Mouse (Mus musculus) E14TG2a.4 (cell line): ENCODE results near the gene Tmcc1.

Experiments used
- CTCF ChIP-seq: conservative IDR thresholded peaks from 2 replicates; pipeline ENCODE4 v1.5.1; 2014; ENCODE audit warnings: low read length
- NANOG ChIP-seq: IDR thresholded peaks from 2 replicates; pipeline ENCODE4 v1.6.1; 2014; ENCODE audit warnings: borderline replicate concordance, low read length, mixed read lengths
- POU5F1 ChIP-seq: IDR thresholded peaks from 2 replicates; pipeline ENCODE4 v1.6.1; 2014; ENCODE audit warnings: low read length, borderline replicate concordance

- TF ChIP-seq CTCF, result no peak
- no peak for TF ChIP-seq NANOG
- no peak for TF ChIP-seq POU5F1
These were observed 38.2 kb downstream of the Tmcc1 start for GRCm38 (mm10) chr6:116154854-116155624.
